Mouse (Mus musculus): ENCODE data around the gene Shld2. TPM values are rescaled to one million over a fixed set of nuclear protein-coding genes. Genes with fewer than 3 reads are reported as not detected.
"Not testable (repeated sequence)": the region's sequence is repeated elsewhere in the genome, so short reads cannot be mapped to it uniquely, and the experiment has no call there.

Gene Shld2
- total RNA-seq, 2 experiments from 2014 or later: 7.1 to 8.0 TPM

DNA sequence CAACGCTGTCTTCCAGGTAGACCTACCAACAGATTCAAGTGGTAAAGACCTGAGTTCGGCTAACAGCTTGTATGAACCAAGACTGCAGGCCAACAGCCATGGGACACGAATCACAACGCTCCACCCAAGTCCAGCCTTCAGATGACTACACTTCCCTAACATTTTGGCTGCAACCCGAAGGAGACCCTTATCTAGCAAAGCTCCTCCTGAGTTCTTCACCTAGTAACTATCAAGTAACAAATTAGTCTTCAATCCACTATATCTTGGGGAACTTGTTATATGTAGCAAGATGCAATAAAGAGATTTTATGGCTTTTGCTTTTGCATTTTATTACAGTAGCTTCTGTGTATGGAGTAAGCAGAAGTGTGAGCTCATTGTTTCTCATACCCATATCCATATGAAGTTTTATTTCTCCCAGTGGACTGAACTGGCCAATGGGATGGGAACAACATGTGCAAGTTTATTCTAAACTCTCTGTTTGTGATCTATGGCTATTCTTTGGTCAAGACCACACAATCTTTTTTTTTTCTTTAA is 28.5 kb downstream of the Shld2 start:
- no peak for DNase-seq

- DNase-seq: no peak
Observed at GRCm38 (mm10) chr14:34280798-34281197, 29.5 kb downstream of the Shld2 start.

DNA sequence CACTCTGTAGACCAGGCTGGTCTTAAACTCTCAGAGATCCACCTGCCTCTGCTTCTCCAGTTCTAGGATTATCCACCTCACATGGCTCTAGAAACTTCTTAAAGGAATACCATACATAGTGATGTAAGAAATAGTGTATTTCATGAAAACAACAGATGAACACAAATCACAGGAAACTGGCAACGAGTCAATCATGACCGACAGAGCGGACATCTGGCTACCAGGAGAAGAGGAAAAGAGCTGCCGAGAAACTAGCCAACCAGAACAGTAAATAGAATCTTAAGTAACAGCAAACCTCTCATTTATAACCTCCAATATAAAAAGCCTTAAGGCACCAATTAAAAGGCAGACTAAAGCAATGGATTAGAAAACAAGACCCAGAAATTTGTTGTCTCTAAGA is 30.6 kb downstream of the Shld2 start:
- DNase-seq: no peak

DNA sequence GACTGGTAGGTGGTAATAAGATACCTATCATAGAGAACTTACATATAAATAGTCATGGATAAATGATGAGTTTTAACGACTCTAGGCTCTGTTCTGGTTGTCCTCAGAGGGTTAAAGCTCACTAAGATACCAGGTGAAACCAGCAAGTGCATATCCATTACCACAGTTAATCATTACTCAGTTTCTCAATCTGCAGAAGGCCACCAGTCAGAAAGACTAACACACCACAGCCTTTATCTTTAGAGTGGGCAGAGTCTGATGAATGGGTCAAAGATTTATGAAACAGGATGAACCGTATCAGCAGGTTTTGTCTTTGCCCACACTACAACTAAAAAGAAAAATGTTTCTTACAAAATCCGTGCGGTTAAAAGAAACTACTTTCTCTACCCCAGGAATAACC is 35.1 kb downstream of the Shld2 start:
- DNase-seq: no peak

GRCm38 (mm10) chr14:34274141-34274540 is 36.2 kb downstream of the Shld2 start:
- DNase-seq: no peak

GRCm38 (mm10) chr14:34273280-34273679 is 37.0 kb downstream of the Shld2 start:
- no peak for DNase-seq

GRCm38 (mm10) chr14:34268046-34268445 is 42.2 kb downstream of the Shld2 start:
- no peak for DNase-seq

DNA sequence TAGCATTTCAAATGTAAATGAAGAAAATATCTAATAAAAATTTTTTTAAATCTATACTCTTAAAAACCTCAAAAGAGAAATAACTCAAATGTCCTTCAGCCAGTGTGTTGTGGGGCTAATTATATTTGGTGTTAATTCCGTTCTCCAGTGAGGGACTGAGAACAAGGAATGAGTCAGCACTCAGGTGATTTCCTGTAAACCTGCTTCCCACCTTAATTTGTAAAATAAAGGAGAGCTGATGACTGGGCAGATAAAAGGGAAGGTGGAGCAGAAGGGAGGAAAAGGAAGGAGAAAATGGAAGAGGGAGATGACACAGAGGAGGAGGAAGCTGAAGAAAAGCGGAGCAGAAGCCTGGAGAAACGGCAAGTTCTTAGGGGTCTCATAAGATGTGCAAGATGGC is 51.8 kb downstream of the Shld2 start:
- DNase-seq: not testable (repeated sequence)

DNA sequence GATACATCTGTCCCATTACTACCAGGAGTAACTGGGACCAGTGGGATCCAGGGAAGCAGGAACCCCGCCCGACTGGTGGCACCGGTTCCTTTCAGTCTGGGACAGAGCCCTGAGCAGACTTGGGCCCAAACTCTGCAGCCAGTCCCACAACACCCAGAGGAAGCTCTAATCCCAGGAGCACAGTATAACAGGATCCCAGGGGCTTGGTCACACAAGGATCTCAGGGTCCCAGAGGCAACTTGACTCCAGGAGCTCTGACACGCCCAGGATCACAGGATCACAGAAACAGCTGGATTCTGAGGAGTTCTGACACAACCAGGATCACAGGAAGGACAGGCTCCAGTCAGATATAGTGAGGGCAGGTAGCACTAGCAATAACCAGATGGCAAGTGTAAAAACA is 57.0 kb downstream of the Shld2 start:
- no peak for DNase-seq

- DNase-seq: no peak
Observed at GRCm38 (mm10) chr14:34252470-34253145, 57.7 kb downstream of the Shld2 start.

- no peak for DNase-seq
Observed at GRCm38 (mm10) chr14:34240676-34241075, 69.6 kb downstream of the Shld2 start.

- DNase-seq: no peak
Observed at GRCm38 (mm10) chr14:34240263-34240662, 70.0 kb downstream of the Shld2 start.

- peak; percentile 54 for DNase-seq
Observed at GRCm38 (mm10) chr14:34234630-34235380, 75.5 kb downstream of the Shld2 start.

DNA sequence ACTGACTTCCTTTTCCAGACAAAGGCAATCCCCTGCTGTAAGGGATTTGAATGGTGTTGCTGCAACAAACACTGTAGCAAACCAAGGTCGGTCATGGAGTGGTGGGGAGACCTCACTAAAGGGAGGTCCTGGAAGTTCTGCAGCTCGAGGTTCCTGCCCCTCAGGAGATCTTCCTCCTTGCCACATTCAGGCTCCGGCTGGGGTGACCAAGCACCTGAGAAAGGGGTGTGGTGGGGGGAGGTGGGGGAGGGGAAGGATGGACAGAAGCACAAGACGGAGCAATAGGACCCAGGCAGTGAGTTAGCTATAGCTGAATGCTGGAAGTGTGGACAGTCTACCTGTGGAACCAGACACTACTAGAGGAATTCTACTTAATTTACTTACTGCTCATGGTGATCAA is 76.4 kb downstream of the Shld2 start:
- no peak for DNase-seq

DNA sequence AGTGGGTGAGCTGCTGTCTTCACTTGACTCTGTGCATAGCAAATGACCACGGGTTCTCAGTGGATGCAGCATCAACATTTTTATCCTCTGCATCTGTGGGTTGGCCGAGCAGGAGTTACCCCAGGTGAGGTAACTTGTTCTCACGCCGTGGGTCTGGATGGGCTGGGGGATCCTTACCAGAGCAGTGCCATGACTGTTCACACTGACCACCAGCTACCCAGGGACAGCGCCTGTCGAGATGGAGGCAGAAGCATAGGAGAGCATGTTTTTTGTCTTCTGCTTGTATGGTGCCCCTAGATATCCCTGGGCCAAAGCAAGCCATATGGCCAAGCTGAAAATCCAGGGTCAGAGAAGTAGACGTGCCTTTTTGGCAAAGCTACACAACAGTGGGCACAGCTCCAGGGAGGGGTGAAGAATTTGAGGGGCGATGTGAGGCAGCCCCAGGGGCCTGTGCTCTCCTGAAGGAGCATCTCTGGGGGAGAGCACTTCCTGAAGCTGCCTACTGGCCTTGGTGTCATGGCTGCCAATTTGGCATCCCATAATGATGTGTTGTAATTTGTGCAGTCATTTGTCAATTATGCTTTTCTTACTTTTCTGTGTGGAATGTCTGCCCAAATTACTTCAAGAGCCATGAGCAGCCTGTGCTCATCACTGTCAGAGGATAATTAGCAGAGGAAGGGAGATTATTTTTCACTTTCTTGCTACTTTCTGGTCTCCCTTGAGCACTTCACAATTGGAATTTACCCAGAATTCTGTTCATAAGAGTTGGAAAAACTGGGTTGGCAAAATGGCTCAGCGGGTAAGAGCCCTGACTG is 77.2 kb downstream of the Shld2 start:
- DNase-seq: no peak

DNA sequence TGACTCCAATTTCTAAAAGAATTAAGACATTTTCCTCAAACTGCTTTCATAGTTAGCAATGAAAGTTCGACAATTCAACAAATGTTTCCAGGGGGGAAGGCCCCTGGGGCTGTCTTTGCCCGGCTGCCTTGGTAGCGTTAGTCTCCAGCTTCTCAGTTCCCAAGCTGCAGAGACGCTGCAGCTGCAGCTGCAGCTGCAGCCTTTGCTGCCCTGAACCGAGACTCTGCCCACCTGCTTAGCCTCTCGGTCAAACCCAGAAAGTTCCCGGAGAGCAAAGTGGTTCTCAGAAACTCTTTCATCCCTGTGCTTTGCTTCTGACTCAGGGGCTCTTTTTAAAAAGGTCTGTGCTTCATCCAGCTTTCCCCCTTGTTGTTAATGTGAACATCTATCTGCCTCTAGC is 78.0 kb downstream of the Shld2 start:
- no peak for DNase-seq

GRCm38 (mm10) chr14:34228830-34229506 is 81.3 kb downstream of the Shld2 start:
- no peak for DNase-seq

- DNase-seq: no peak
Observed at GRCm38 (mm10) chr14:34227981-34228380, 82.3 kb downstream of the Shld2 start.

DNA sequence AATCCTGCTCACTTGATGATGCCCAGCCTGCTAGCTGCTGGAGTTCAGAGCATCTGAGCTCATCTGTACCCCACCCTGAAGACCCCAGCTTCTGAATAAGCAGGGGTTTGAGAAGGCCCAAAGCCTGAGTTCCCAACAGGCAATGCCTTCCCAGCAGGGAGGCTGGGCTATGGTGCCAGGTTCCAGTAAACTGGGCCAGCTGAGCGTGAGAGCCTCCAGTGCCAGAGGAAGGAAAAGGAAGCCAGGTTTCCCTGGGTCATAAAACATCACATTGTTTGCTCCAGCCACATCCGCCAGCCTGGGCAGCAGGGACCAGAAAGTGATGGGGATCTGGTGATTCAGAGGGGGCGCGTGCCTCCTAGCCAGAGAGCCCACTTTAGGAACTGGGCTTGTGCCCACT is 83.7 kb downstream of the Shld2 start:
- DNase-seq: no peak

DNA sequence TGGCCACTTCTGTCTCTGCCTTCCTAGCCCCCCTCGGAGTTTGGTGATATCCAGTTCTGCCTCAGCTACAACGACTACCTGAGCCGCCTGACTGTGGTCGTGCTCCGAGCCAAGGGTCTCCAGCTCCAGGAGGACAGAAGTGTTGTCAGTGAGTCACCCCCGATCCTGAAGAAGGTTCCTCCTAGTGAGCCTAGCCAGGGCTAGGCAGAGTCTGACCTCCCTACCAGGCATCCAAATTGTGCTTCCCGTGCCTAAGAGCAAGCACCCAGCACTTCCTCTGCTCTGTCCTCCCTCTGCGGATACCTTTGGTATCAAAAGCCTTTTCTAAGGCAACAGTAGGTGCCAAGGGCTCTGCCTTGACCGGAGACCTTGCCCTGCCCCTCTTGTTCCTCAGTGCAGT is 84.3 kb downstream of the Shld2 start:
- no peak for DNase-seq

DNA sequence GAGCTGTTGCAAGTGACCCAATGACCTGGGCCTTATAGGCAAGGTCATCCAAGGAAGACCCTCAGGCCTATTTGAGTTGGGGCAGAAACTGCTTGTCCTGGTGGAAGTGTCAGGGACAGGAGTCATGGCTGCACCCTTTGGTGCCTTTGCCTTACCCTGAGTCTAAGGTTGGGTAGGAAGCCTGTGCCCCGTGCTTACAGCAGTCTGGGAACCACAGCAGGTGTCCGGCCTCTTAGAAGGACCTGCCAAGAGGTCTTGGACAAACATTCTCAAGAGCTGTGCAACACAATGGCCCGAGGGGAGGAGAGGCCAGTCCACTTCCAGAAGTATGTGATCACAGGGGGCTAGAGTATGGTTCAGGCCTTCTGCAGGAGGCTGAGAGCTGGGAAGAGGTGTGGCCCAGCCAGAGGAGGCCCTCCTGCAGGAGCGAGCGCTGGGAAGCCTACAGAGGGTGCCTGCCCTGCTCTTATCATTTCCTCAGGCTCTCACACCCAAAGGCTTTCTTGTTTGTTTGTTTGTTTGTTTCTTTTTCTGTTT is 86.9 kb downstream of the Shld2 start:
- no peak for DNase-seq

Measured in gastrocnemius, postnatal 10 days (tissue).